Mouse (Mus musculus) limb, embryonic 14.5 days (tissue): ENCODE measurements at regions not wholly inside any gene's neighbourhood (a gene's known extent, or its start where the extent isn't known, plus 50 kb on each side); places are given as distances from the start of the nearest gene placed in this dataset.

Experiments used
- ATAC-seq: fragments of 200-750 bp; cut with Nextera tagmentation; 2 replicates; pipeline ENCODE4 v1.8.0; 2017; ENCODE audit warnings: low read depth, moderate number of reproducible peaks, moderate TSS enrichment; ENCODE audit not compliant: low FRiP score
- DNase-seq: peaks from one replicate; pipeline ENCODE4 v3.0.0-alpha.2; 2015; ENCODE audit warnings: low spot score
- H3K27ac ChIP-seq: fragments of 300-500 bp; sonication (generic); replicated peaks from 2 replicates; pipeline ENCODE4 v1.5.1; 2014; ENCODE audit warnings: low read depth, mild to moderate bottlenecking, low read length, moderate library complexity, mixed read lengths
- H3K27me3 ChIP-seq: fragments of 300-500 bp; sonication (generic); 2 replicates; pipeline ENCODE4 v1.6.1; 2014; ENCODE audit warnings: low read length, mixed read lengths; ENCODE audit not compliant: control insufficient read depth, insufficient read depth
- H3K36me3 ChIP-seq: fragments of 300-500 bp; sonication (generic); 2 replicates; pipeline ENCODE4 v1.6.1; 2014; ENCODE audit warnings: mild to moderate bottlenecking, low read length, moderate library complexity, mixed read lengths; ENCODE audit not compliant: control insufficient read depth, insufficient read depth
- H3K4me1 ChIP-seq: fragments of 300-500 bp; sonication (generic); 2 replicates; pipeline ENCODE4 v1.6.1; 2014; ENCODE audit warnings: antibody characterized with exemption, low read length, mixed read lengths; ENCODE audit not compliant: control insufficient read depth, insufficient read depth
- H3K4me2 ChIP-seq: fragments of 300-500 bp; sonication (generic); replicated peaks from 2 replicates; pipeline ENCODE4 v1.6.1; 2014; ENCODE audit warnings: low read depth, mild to moderate bottlenecking, low read length, moderate library complexity; ENCODE audit not compliant: severe bottlenecking
- H3K4me3 ChIP-seq: fragments of 300-500 bp; sonication (generic); replicated peaks from 2 replicates; pipeline ENCODE4 v1.5.1; 2014; ENCODE audit warnings: low read length
- H3K9ac ChIP-seq: fragments of 300-500 bp; sonication (generic); 2 replicates; pipeline ENCODE4 v1.6.1; 2014; ENCODE audit warnings: mild to moderate bottlenecking, low read depth, low read length, moderate library complexity; ENCODE audit not compliant: severe bottlenecking
- H3K9me3 ChIP-seq: fragments of 300-500 bp; sonication (generic); 2 replicates; pipeline ENCODE4 v1.6.1; 2016; ENCODE audit warnings: low read length; ENCODE audit not compliant: control insufficient read depth
- POLR2A ChIP-seq: fragments of 200-500 bp; IDR thresholded peaks from 2 replicates; pipeline ENCODE4 v1.8.0; 2012; ENCODE audit warnings: inconsistent platforms, mild to moderate bottlenecking, moderate library complexity, borderline replicate concordance; ENCODE audit not compliant: insufficient read depth, insufficient read length; ENCODE audit errors: extremely low read depth
- WGBS: fragments of 180-500 bp; shearing (Covaris S2); extraction: QIAGEN DNeasy Blood & Tissue Kit; methylation state at CpG from one replicate; pipeline ENCODE4 v1.1.7; 2014; 5-methylcytosine and 5-hydroxymethylcytosine counted together

GRCm38 (mm10) chr5:91696532-91696931 is 179.1 kb downstream of the Parm1 start:
- H3K4me3 ChIP-seq, result no peak overlapping the region
- no peak overlapping the region for H3K9ac ChIP-seq
- no peak overlapping the region for H3K27ac ChIP-seq
- no peak for DNase-seq
- H3K9me3 ChIP-seq, result no peaks in the 10 kb centered on the region
- ATAC-seq, result no peak
- H3K4me2 ChIP-seq, result no peak overlapping the region
- H3K36me3 ChIP-seq, result no peaks in the 10 kb centered on the region
- TF ChIP-seq POLR2A, result no peak
- WGBS, result 87% methylated on average over 6 of the region's 6 CpGs
- H3K4me1 ChIP-seq, result peaks cover 11% of the 10 kb centered on the region
- no peaks in the 10 kb centered on the region for H3K27me3 ChIP-seq

- H3K36me3 ChIP-seq, result no peaks in the 10 kb centered on the region
- no peak for TF ChIP-seq POLR2A
Observed at GRCm38 (mm10) chr5:91695632-91696031, 178.2 kb downstream of the Parm1 start.

GRCm38 (mm10) chr5:91693277-91693676 is 175.9 kb downstream of the Parm1 start:
- DNase-seq (no peak), ATAC-seq (no peak; the same call in 1 of the 2 replicates)
- 55% methylated on average over 11 of the region's 11 CpGs for WGBS
- no peak for TF ChIP-seq POLR2A
- no peak overlapping the region for H3K27ac ChIP-seq
- peaks cover 11% of the 10 kb centered on the region for H3K4me1 ChIP-seq
- H3K27me3 ChIP-seq, result no peaks in the 10 kb centered on the region
- H3K4me3 ChIP-seq, result no peak overlapping the region
- no peaks in the 10 kb centered on the region for H3K9me3 ChIP-seq
- H3K36me3 ChIP-seq, result no peaks in the 10 kb centered on the region
- no peak overlapping the region for H3K4me2 ChIP-seq
- no peak overlapping the region for H3K9ac ChIP-seq

More at GRCm38 (mm10) chr5:91695632-91696031, 178.2 kb downstream of the Parm1 start:
- Histone ChIP-seq H3K4me1 (peaks cover 11% of the 10 kb centered on the region), H3K27me3 (no peaks in the 10 kb centered on the region), H3K9ac (no peak overlapping the region), H3K4me2 (no peak overlapping the region), H3K9me3 (no peaks in the 10 kb centered on the region), H3K4me3 (no peak overlapping the region), H3K27ac (no peak overlapping the region)
- ATAC-seq (no peak), DNase-seq (no peak)
- 76% methylated on average over 3 of the region's 3 CpGs for WGBS

- no peaks in the 10 kb centered on the region for H3K9me3 ChIP-seq
- 0 out of 2 replicates have a peak, but pooled peaks have one; percentile 53 for ATAC-seq
- H3K36me3 ChIP-seq, result no peaks in the 10 kb centered on the region
- no peaks in the 10 kb centered on the region for H3K27me3 ChIP-seq
- no peak for DNase-seq
- no peak overlapping the region for H3K4me3 ChIP-seq
- no peak overlapping the region for H3K9ac ChIP-seq
- no peak overlapping the region for H3K27ac ChIP-seq
- TF ChIP-seq POLR2A, result no peak
- WGBS, result 22% methylated on average over 6 of the region's 6 CpGs
- no peak overlapping the region for H3K4me2 ChIP-seq
- peaks cover 11% of the 10 kb centered on the region for H3K4me1 ChIP-seq
Observed at GRCm38 (mm10) chr5:91692292-91692691, 174.9 kb downstream of the Parm1 start.

- Histone ChIP-seq H3K9me3 (no peaks in the 10 kb centered on the region), H3K9ac (no peak overlapping the region), H3K36me3 (no peaks in the 10 kb centered on the region), H3K27me3 (no peaks in the 10 kb centered on the region), H3K27ac (no peak overlapping the region), H3K4me2 (no peak overlapping the region), H3K4me1 (no peaks in the 10 kb centered on the region), H3K4me3 (no peak overlapping the region)
- ATAC-seq (no peak), DNase-seq (no peak)
- 77% methylated on average over 6 of the region's 6 CpGs for WGBS
- no peak for TF ChIP-seq POLR2A
Observed at GRCm38 (mm10) chr5:91678727-91679126, 161.3 kb downstream of the Parm1 start.
